Mouse (Mus musculus): ENCODE measurements around the gene Tedc2. TPM values are rescaled to one million over a fixed set of nuclear protein-coding genes. Genes with fewer than 3 reads are reported as not detected.

The Tedc2 gene
- total RNA-seq, 1 experiment from 2014 or later, result 23.7 TPM

GRCm38 (mm10) chr17:24168590-24169277, 51.9 kb downstream of the Tedc2 start:
- peak; percentile 6 to 30; a peak in 2 of 4 replicates for ATAC-seq (replicated peaks in 1 of 2; ENCODE audit: insufficient read depth in 1 of 2, low FRiP score in 2 of 2, low TSS enrichment in 1 of 2, low read depth in 1 of 2, poor library complexity in 2 of 2, severe bottlenecking in 2 of 2)

GRCm38 (mm10) chr17:24167891-24168505, 52.7 kb downstream of the Tedc2 start:
- ATAC-seq (replicated peaks in 1 of 2; ENCODE audit: insufficient read depth in 1 of 2, low FRiP score in 2 of 2, low TSS enrichment in 1 of 2, low read depth in 1 of 2, poor library complexity in 2 of 2, severe bottlenecking in 2 of 2), result no peak

DNA sequence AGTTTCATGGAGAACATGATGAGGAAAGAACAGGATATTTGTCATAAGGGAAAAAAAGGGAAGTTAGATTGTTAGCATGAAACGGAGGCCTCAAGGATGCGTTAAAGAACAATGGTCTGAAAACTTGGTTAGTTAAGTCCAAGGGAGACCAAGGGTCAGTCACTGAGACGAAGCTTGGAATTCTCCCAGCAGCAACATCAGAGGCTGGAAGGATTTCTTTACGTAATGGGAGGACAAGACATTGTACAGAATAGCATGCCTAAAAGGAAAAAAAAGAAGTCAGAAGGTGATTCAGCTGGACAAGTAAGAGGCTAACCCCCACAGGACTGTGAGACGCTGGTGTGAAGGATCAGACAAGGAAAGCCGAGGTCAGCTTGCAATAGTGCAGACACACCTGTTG, 53.5 kb downstream of the Tedc2 start:
- no peak for ATAC-seq (replicated peaks in 1 of 2; ENCODE audit: insufficient read depth in 1 of 2, low FRiP score in 2 of 2, low TSS enrichment in 1 of 2, low read depth in 1 of 2, poor library complexity in 2 of 2, severe bottlenecking in 2 of 2)

Other genes with a start within 250 kb of the Tedc2 start
- 0.69 TPM in 1 of 2 replicates, not detected in the other for gene Prss30, start 240.3 kb downstream of the Tedc2 start, total RNA-seq (2017)
- not detected in 2 replicates for gene Prss22, start 222.8 kb downstream of the Tedc2 start, total RNA-seq (2017)
- not detected in 2 replicates for gene Prss27, start 182.7 kb downstream of the Tedc2 start, total RNA-seq (2017)
- gene Kctd5, start 147.4 kb downstream of the Tedc2 start, total RNA-seq (2017), result 20.0 and 21.4 TPM in 2 replicates
- 42.8 and 49.0 TPM in 2 replicates for gene Pdpk1, start 69.9 kb downstream of the Tedc2 start, total RNA-seq (2017)
- gene Amdhd2, start 57.1 kb downstream of the Tedc2 start, total RNA-seq (2017), result 17.0 and 19.1 TPM in 2 replicates
- 65.1 and 74.2 TPM in 2 replicates for gene Atp6v0c, start 51.1 kb downstream of the Tedc2 start, total RNA-seq (2017)
- gene Tbc1d24, start 15.3 kb downstream of the Tedc2 start, total RNA-seq (2017), result 7.4 and 7.8 TPM in 2 replicates
- gene Ntn3, start 11.3 kb downstream of the Tedc2 start, total RNA-seq (2017), result 0.20 and 0.63 TPM in 2 replicates
- 18.1 and 21.1 TPM in 2 replicates for gene Ccnf, start 30.6 kb upstream of the Tedc2 start, total RNA-seq (2017)
- gene Abca17, start 130.2 kb upstream of the Tedc2 start, total RNA-seq (2017), result 0.25 TPM in 1 of 2 replicates, not detected in the other
- 12.8 and 14.2 TPM in 2 replicates for gene Abca3, start 131.1 kb upstream of the Tedc2 start, total RNA-seq (2017)
- gene Rnps1, start 193.7 kb upstream of the Tedc2 start, total RNA-seq (2017), result 160 and 256 TPM in 2 replicates
- gene Eci1, start 205.8 kb upstream of the Tedc2 start, total RNA-seq (2017), result 21.2 and 30.8 TPM in 2 replicates
- 2.7 TPM in 1 of 2 replicates, not detected in the other for gene Dnase1l2, start 222.3 kb upstream of the Tedc2 start, total RNA-seq (2017)
- gene E4f1, start 249.5 kb upstream of the Tedc2 start, total RNA-seq (2017), result 12.1 and 22.6 TPM in 2 replicates
- gene Pgp, start 249.5 kb upstream of the Tedc2 start, total RNA-seq (2017), result 12.9 and 13.3 TPM in 2 replicates